Mouse (Mus musculus) small intestine, adult 2 months (tissue): ENCODE measurements around the gene Pla2g2c.

Experiments used
- CTCF ChIP-seq: fragments of 200-500 bp; IDR thresholded peaks from 2 replicates; pipeline ENCODE4 v1.5.1; 2012; ENCODE audit warnings: low read depth, mild to moderate bottlenecking, control low read depth, inconsistent platforms, low read length, moderate library complexity, mixed read lengths; ENCODE audit not compliant: insufficient replicate concordance, insufficient read length; ENCODE audit errors: extremely low read depth
- POLR2A ChIP-seq: fragments of 200-500 bp; IDR thresholded peaks from 2 replicates; pipeline ENCODE4 v1.6.1; 2012; ENCODE audit warnings: low read depth, mild to moderate bottlenecking, control low read depth, inconsistent platforms, low read length, moderate library complexity

- TF ChIP-seq POLR2A (no peak), CTCF (no peak)
These were observed 68.0 kb downstream of the Pla2g2c start for GRCm38 (mm10) chr4:138792599-138792998.
